Mouse (Mus musculus) embryonic fibroblast, embryonic 13.5 days (primary cell): Measurements from ENCODE around the gene Mrpl4.

Experiments
- CTCF ChIP-seq: IDR thresholded peaks from 2 replicates; pipeline ENCODE4 v1.5.1; 2011; ENCODE audit warnings: mild to moderate bottlenecking, control low read depth, low read length, moderate library complexity, borderline replicate concordance; ENCODE audit not compliant: insufficient read depth
- POLR2A ChIP-seq: IDR thresholded peaks from 2 replicates; pipeline ENCODE4 v1.6.1; 2011; ENCODE audit warnings: low read depth, mild to moderate bottlenecking, control low read depth, low read length, moderate library complexity

DNA sequence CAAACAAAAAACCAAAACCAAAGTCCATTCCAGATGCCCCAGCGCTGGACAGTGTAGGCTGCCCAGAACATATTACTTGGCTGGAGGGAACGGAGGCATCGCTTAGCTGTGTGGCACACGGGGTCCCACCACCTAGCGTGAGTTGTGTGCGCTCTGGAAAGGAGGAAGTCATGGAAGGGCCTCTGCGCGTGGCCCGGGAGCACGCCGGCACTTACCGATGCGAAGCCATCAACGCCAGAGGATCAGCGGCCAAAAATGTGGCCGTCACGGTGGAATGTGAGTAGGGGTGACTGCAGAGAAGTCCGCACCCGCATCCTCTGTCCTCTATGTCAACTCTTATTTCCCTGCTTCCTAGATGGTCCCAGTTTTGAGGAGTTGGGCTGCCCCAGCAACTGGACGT, 33.6 kb downstream of the Mrpl4 start:
- TF ChIP-seq POLR2A (no peak), CTCF (no peak)
